Mouse (Mus musculus) MEL (cell line): ENCODE measurements around the gene Slc2a9. TPM values are rescaled to one million over a fixed set of nuclear protein-coding genes. Genes with fewer than 3 reads are reported as not detected.

ENCODE experiments used
- polyA plus RNA-seq, 2 experiments: library from polyadenylated mRNA; stranded (reverse) in 1 of 2; unstranded in 1 of 2; fragments of >175 nt in 1 of 2; fragments of >200 nt in 1 of 2; gene quantifications; 2 replicates each; pipeline versions ENCODE4 v1.2.1 to v1.2.4; 2012; ENCODE audit warnings: low replicate concordance in 2 of 2, low read depth in 1 of 2; ENCODE audit not compliant: insufficient read length in 2 of 2, insufficient read depth in 1 of 2, missing spikeins in 1 of 2
- total RNA-seq: library from RNA; depleted of rRNA; stranded (reverse); fragments of 300-350 nt; gene quantifications from 2 replicates; pipeline ENCODE4 v1.2.3, GENCODE M21; 2012; rRNA removed

The Slc2a9 gene
- total and polyA plus RNA-seq, 3 experiments = 1.1 to 4.2 TPM; not detected in 1

Other genes with a start within 250 kb of the Slc2a9 start
- 76.4 and 78.9 TPM in 2 replicates for gene Tmem128, start 243.0 kb downstream of the Slc2a9 start, total RNA-seq
- gene Tmem128, start 243.0 kb downstream of the Slc2a9 start, polyA plus RNA-seq = 10 to 100 TPM in 1 of 2 experiments, not detected in 1; 55.9 TPM
- gene Otop1, start 227.2 kb downstream of the Slc2a9 start, total RNA-seq = 0.08 TPM in 1 of 2 replicates, not detected in the other
- not detected for gene Otop1, start 227.2 kb downstream of the Slc2a9 start, polyA plus RNA-seq
- not detected in 2 replicates for gene Drd5, start 183.8 kb downstream of the Slc2a9 start, total RNA-seq
- not detected for gene Drd5, start 183.8 kb downstream of the Slc2a9 start, polyA plus RNA-seq
- gene Wdr1, start 60.1 kb upstream of the Slc2a9 start, total RNA-seq = 174 and 176 TPM in 2 replicates
- 100 to 1,000 TPM in 1 of 2 experiments, not detected in 1; 144 TPM for gene Wdr1, start 60.1 kb upstream of the Slc2a9 start, polyA plus RNA-seq
- gene Zfp518b, start 181.7 kb upstream of the Slc2a9 start, total RNA-seq = not detected in 2 replicates
- gene Zfp518b, start 181.7 kb upstream of the Slc2a9 start, polyA plus RNA-seq = not detected